Mouse (Mus musculus) spleen, adult 2 months (tissue): ENCODE measurements around the gene Ncoa3.

Experiments used
- CTCF ChIP-seq: fragments of 200-500 bp; IDR thresholded peaks from 2 replicates; pipeline ENCODE4 v1.5.1; 2011; ENCODE audit warnings: mild to moderate bottlenecking, inconsistent platforms; ENCODE audit not compliant: insufficient read depth, insufficient read length, insufficient replicate concordance; ENCODE audit errors: extremely low read depth
- POLR2A ChIP-seq: fragments of 200-500 bp; IDR thresholded peaks from 2 replicates; pipeline ENCODE4 v1.6.1; 2011; ENCODE audit warnings: low read depth, low read length, inconsistent platforms

- TF ChIP-seq POLR2A: no peak
- TF ChIP-seq CTCF: peak; percentile 35; the same call in 1 of the 2 replicates
These were observed 67.4 kb downstream of the Ncoa3 start for GRCm38 (mm10) chr2:166059684-166060423.
